Mouse (Mus musculus) E14TG2a.4 (cell line): ENCODE data around the gene Hnrnpd.

Experiments
- H3K27me3 ChIP-seq: 2 replicates; pipeline ENCODE4 v1.6.1; 2014; ENCODE audit warnings: low read length, control low read depth; ENCODE audit not compliant: insufficient read depth
- H3K36me3 ChIP-seq: 2 replicates; pipeline ENCODE4 v1.6.1; 2014; ENCODE audit warnings: low read length, control low read depth; ENCODE audit not compliant: insufficient read depth
- H3K4me1 ChIP-seq: replicated peaks from 2 replicates; pipeline ENCODE4 v1.6.1; 2014; ENCODE audit warnings: low read depth, low read length, control low read depth
- H3K4me3 ChIP-seq: replicated peaks from 2 replicates; pipeline ENCODE4 v1.5.1; 2014; ENCODE audit warnings: mild to moderate bottlenecking, low read length
- H3K9me3 ChIP-seq: 2 replicates; pipeline ENCODE4 v1.6.1; 2014; ENCODE audit warnings: low read length, control low read depth
- CTCF ChIP-seq: conservative IDR thresholded peaks from 2 replicates; pipeline ENCODE4 v1.5.1; 2014; ENCODE audit warnings: low read length
- NANOG ChIP-seq: IDR thresholded peaks from 2 replicates; pipeline ENCODE4 v1.6.1; 2014; ENCODE audit warnings: borderline replicate concordance, low read length, mixed read lengths
- POU5F1 ChIP-seq: IDR thresholded peaks from 2 replicates; pipeline ENCODE4 v1.6.1; 2014; ENCODE audit warnings: low read length, borderline replicate concordance

Gene Hnrnpd

GRCm38 (mm10) chr5:99978699-99979442 lies at the start of gene Hnrnpd, which contains the start of gene 4930524J08Rik:
Gene Hnrnpd, minus strand, starts transcription at chr5:99978938.
Gene 4930524J08Rik, plus strand, starts transcription at chr5:99979061.
- H3K36me3 ChIP-seq, result peaks cover 33% of the 10 kb centered on the region
- H3K4me3 ChIP-seq, result peak within 1 kb of the TSS; percentile 94
- no peaks in the 10 kb centered on the region for H3K9me3 ChIP-seq
- H3K4me1 ChIP-seq, result peaks cover 28% of the 10 kb centered on the region
- TF ChIP-seq POU5F1, result no peak
- TF ChIP-seq CTCF, result no peak
- no peak for TF ChIP-seq NANOG
- H3K27me3 ChIP-seq, result no peaks in the 10 kb centered on the region

GRCm38 (mm10) chr5:100024868-100025267 lies 46.1 kb upstream of the Hnrnpd start:
- Histone ChIP-seq H3K4me1 (no peaks in the 10 kb centered on the region; the same call in 1 of the 2 replicates), H3K9me3 (no peaks in the 10 kb centered on the region), H3K36me3 (no peaks in the 10 kb centered on the region), H3K4me3 (no peak overlapping the region), H3K27me3 (no peaks in the 10 kb centered on the region)
- TF ChIP-seq CTCF (no peak), NANOG (no peak), POU5F1 (no peak)

- H3K9me3 ChIP-seq, result no peaks in the 10 kb centered on the region
- TF ChIP-seq NANOG (no peak), CTCF (no peak), POU5F1 (no peak)
- H3K27me3 ChIP-seq, result no peaks in the 10 kb centered on the region
- no peak overlapping the region for H3K4me3 ChIP-seq
- H3K36me3 ChIP-seq, result no peaks in the 10 kb centered on the region
- no peaks in the 10 kb centered on the region; the same call in 1 of the 2 replicates for H3K4me1 ChIP-seq
Measured at GRCm38 (mm10) chr5:100024403-100024802, 45.7 kb upstream of the Hnrnpd start.

GRCm38 (mm10) chr5:100020089-100020488 lies 41.4 kb upstream of the Hnrnpd start:
- Histone ChIP-seq H3K27me3 (no peaks in the 10 kb centered on the region), H3K4me1 (no peaks in the 10 kb centered on the region), H3K4me3 (no peak overlapping the region), H3K9me3 (no peaks in the 10 kb centered on the region), H3K36me3 (no peaks in the 10 kb centered on the region)
- TF ChIP-seq CTCF, result no peak
- no peak for TF ChIP-seq POU5F1
- TF ChIP-seq NANOG, result no peak

GRCm38 (mm10) chr5:100012599-100012998 lies 33.9 kb upstream of the Hnrnpd start:
- Histone ChIP-seq H3K9me3 (no peaks in the 10 kb centered on the region), H3K27me3 (no peaks in the 10 kb centered on the region), H3K36me3 (no peaks in the 10 kb centered on the region), H3K4me1 (no peaks in the 10 kb centered on the region), H3K4me3 (no peak overlapping the region)
- TF ChIP-seq NANOG (no peak), CTCF (no peak), POU5F1 (no peak)

- peaks cover 4% of the 10 kb centered on the region for H3K4me1 ChIP-seq
- H3K27me3 ChIP-seq, result no peaks in the 10 kb centered on the region
- no peaks in the 10 kb centered on the region for H3K9me3 ChIP-seq
- TF ChIP-seq CTCF (peak; percentile 52), NANOG (no peak)
- H3K36me3 ChIP-seq, result no peaks in the 10 kb centered on the region
- no peak overlapping the region for H3K4me3 ChIP-seq
Measured at GRCm38 (mm10) chr5:100008485-100008884, 29.7 kb upstream of the Hnrnpd start.

- TF ChIP-seq CTCF (peak; percentile 72), POU5F1 (no peak)
- Histone ChIP-seq H3K9me3 (no peaks in the 10 kb centered on the region), H3K4me3 (no peak overlapping the region), H3K27me3 (no peaks in the 10 kb centered on the region), H3K36me3 (no peaks in the 10 kb centered on the region), H3K4me1 (peaks cover 4% of the 10 kb centered on the region)
Measured at GRCm38 (mm10) chr5:100007040-100007375, 28.3 kb upstream of the Hnrnpd start.

- no peak for TF ChIP-seq NANOG
- no peak for TF ChIP-seq CTCF
- TF ChIP-seq POU5F1, result no peak
- H3K9me3 ChIP-seq, result no peaks in the 10 kb centered on the region
- no peaks in the 10 kb centered on the region for H3K27me3 ChIP-seq
- H3K36me3 ChIP-seq, result no peaks in the 10 kb centered on the region
- peaks cover 4% of the 10 kb centered on the region for H3K4me1 ChIP-seq
- no peak overlapping the region for H3K4me3 ChIP-seq
Measured at GRCm38 (mm10) chr5:100006324-100007039, 27.7 kb upstream of the Hnrnpd start.
